Mouse (Mus musculus) hindbrain, embryonic 12.5 days (tissue): ENCODE data around the gene Ttc27. TPM values are rescaled to one million over a fixed set of nuclear protein-coding genes. Genes with fewer than 3 reads are reported as not detected.
A peak's percentile ranks its signal among the peaks of the same experiment; 100 is the strongest.
"Not testable (repeated sequence)": the region's sequence is repeated elsewhere in the genome, so short reads cannot be mapped to it uniquely, and the experiment has no call there.

Source experiments
- ATAC-seq: fragments of 200-750 bp; cut with Nextera tagmentation; 2 replicates; pipeline ENCODE4 v1.8.0; 2017; ENCODE audit warnings: moderate TSS enrichment; ENCODE audit not compliant: low FRiP score
- H3K27ac ChIP-seq: fragments of 300-500 bp; sonication (generic); 2 replicates; pipeline ENCODE4 v1.5.1; 2016; ENCODE audit warnings: mild to moderate bottlenecking
- H3K27me3 ChIP-seq: fragments of 300-500 bp; sonication (generic); 2 replicates; pipeline ENCODE4 v1.6.1; 2016; ENCODE audit warnings: mild to moderate bottlenecking
- H3K36me3 ChIP-seq: fragments of 300-500 bp; sonication (generic); 2 replicates; pipeline ENCODE4 v1.6.1; 2016; ENCODE audit warnings: mild to moderate bottlenecking
- H3K4me1 ChIP-seq: fragments of 300-500 bp; sonication (generic); 2 replicates; pipeline ENCODE4 v1.6.1; 2016
- H3K4me2 ChIP-seq: fragments of 300-500 bp; sonication (generic); replicated peaks from 2 replicates; pipeline ENCODE4 v1.6.1; 2016; ENCODE audit warnings: mild to moderate bottlenecking
- H3K4me3 ChIP-seq: fragments of 300-500 bp; sonication (generic); 2 replicates; pipeline ENCODE4 v1.5.1; 2016; ENCODE audit warnings: mild to moderate bottlenecking
- H3K9ac ChIP-seq: fragments of 300-500 bp; sonication (generic); 2 replicates; pipeline ENCODE4 v1.6.1; 2016; ENCODE audit warnings: mild to moderate bottlenecking, moderate library complexity
- H3K9me3 ChIP-seq: fragments of 300-500 bp; sonication (generic); replicated peaks from 2 replicates; pipeline ENCODE4 v1.6.1; 2016; ENCODE audit warnings: mild to moderate bottlenecking
- WGBS: fragments of 180-500 bp; shearing (Covaris S2); methylation state at CpG from one replicate; pipeline ENCODE4 v1.1.7; 2016; 5-methylcytosine and 5-hydroxymethylcytosine counted together
- polyA plus RNA-seq: library from polyadenylated mRNA; unstranded; fragments of >200 nt; fragmentation: Nextera tagmentation; extraction: Ambion mirVana; gene quantifications from 2 replicates; pipeline ENCODE4 v1.2.1, GENCODE M21; 2016

The Ttc27 gene
- 22.2 and 23.0 TPM in 2 replicates for polyA plus RNA-seq

DNA sequence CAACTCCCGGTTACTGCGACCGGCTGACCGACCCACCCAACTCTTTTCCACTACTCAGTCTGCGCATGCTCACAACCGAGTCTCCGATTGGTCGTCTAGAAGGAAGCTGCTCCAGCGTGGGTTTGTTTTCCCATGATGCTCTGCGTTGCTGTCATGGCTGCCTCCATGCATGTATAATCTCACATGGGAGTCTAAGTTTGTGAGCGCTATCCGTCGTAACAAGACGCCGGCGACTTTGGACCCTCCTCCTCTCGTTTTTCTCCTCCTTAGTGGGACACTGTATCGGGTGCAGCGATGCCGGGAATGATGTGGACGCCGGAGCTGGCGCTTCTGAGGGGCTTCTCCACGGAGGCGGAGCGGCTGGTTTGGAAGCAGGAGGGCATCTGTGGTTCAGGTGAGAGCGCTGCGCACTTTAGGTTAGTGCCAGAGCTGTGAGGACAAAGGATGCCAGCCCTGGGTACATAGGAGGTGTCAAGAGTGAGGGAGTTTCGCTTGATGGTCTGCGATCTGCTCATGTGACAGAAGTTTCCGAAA is at the start of gene Ttc27:
Gene Ttc27 (plus strand): TSS at position 115 of the 534 bp plus-strand sequence.
- Histone ChIP-seq H3K27ac (no peak within 1 kb of the TSS), H3K27me3 (no peaks in the 10 kb centered on the region), H3K4me2 (peak within 1 kb of the TSS; percentile 88), H3K9ac (peak within 1 kb of the TSS; percentile 74), H3K9me3 (no peaks in the 10 kb centered on the region), H3K4me1 (peaks cover 7% of the 10 kb centered on the region), H3K4me3 (peak within 1 kb of the TSS; percentile 71), H3K36me3 (peaks cover 12% of the 10 kb centered on the region)
- under 1% methylated on average over 31 of the region's 31 CpGs for WGBS
- ATAC-seq = peak; percentile 89

DNA sequence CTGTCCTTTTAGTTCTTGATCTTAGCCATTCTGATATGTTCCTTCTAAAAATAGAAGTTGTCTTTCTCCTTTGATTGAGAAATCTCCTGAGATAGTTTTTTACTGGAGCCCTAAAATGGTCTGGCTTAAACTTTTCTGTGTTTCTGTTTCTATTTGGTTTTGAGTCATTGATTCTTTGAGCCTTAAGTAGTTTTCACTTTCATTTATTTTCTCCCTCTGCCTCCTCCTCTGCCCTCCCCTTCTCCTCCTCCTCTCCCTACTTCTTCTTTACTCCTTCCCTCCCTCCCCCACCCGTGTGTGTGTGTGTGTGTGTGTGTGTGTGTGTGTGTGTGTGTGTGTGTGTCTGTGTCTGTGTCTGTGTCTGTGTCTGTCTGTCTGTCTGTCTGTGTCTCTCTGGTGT is 49.5 kb upstream of the Ttc27 start:
- no peak overlapping the region for H3K4me2 ChIP-seq
- no peaks in the 10 kb centered on the region for H3K4me1 ChIP-seq
- H3K4me3 ChIP-seq = no peak overlapping the region
- WGBS = no CpG with 5 or more reads among the region's 1 CpGs
- H3K9me3 ChIP-seq = no peaks in the 10 kb centered on the region
- H3K27ac ChIP-seq = no peak overlapping the region
- H3K36me3 ChIP-seq = peaks cover 50% of the 10 kb centered on the region
- no peak overlapping the region for H3K9ac ChIP-seq
- ATAC-seq = no peak
- no peaks in the 10 kb centered on the region for H3K27me3 ChIP-seq

- H3K27me3 ChIP-seq = no peaks in the 10 kb centered on the region
- no peaks in the 10 kb centered on the region for H3K4me1 ChIP-seq
- no peak overlapping the region for H3K27ac ChIP-seq
- 95% methylated on average over 13 of the region's 13 CpGs for WGBS
- ATAC-seq = no peak
- H3K9ac ChIP-seq = no peak overlapping the region
- H3K36me3 ChIP-seq = peaks cover 33% of the 10 kb centered on the region
- H3K4me3 ChIP-seq = no peak overlapping the region
- H3K9me3 ChIP-seq = no peaks in the 10 kb centered on the region
- H3K4me2 ChIP-seq = no peak overlapping the region
Observed at GRCm38 (mm10) chr17:74670031-74670430, 47.5 kb upstream of the Ttc27 start.

- WGBS = 88% methylated on average over 4 of the region's 4 CpGs
- no peaks in the 10 kb centered on the region for H3K9me3 ChIP-seq
- peaks cover 38% of the 10 kb centered on the region for H3K36me3 ChIP-seq
- ATAC-seq = no peak
- H3K27ac ChIP-seq = no peak overlapping the region
- H3K4me1 ChIP-seq = no peaks in the 10 kb centered on the region
- no peak overlapping the region for H3K4me2 ChIP-seq
- H3K4me3 ChIP-seq = no peak overlapping the region
- no peak overlapping the region for H3K9ac ChIP-seq
- no peaks in the 10 kb centered on the region for H3K27me3 ChIP-seq
Observed at GRCm38 (mm10) chr17:74672446-74672845, 45.1 kb upstream of the Ttc27 start.

GRCm38 (mm10) chr17:74673251-74673650 is 44.3 kb upstream of the Ttc27 start:
- H3K27ac ChIP-seq = no peak overlapping the region
- peaks cover 42% of the 10 kb centered on the region for H3K36me3 ChIP-seq
- H3K4me1 ChIP-seq = no peaks in the 10 kb centered on the region
- H3K9me3 ChIP-seq = no peaks in the 10 kb centered on the region
- ATAC-seq = no peak
- H3K4me3 ChIP-seq = no peak overlapping the region
- H3K27me3 ChIP-seq = no peaks in the 10 kb centered on the region
- H3K4me2 ChIP-seq = no peak overlapping the region
- no peak overlapping the region for H3K9ac ChIP-seq

DNA sequence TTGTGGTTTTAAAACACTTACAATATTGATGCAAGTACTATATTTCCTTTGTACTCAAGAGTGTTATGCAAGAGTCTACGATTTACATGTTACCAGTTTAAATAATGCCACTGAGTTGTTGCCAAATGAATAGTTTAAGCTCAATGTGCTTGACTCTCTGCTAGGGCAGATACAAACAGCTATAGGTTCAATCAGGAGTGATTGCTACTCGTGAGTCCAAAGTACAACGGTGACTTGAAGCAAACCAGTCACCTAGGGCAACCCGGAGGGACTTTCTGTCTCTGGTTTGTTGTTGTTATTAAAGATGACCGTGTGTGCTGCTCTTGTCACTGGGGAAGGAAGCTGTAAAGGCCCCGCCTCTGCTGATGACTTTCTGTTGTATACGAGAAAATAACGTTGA is 39.5 kb upstream of the Ttc27 start:
- H3K9me3 ChIP-seq = no peaks in the 10 kb centered on the region
- H3K36me3 ChIP-seq = peaks cover 36% of the 10 kb centered on the region
- ATAC-seq = no peak
- WGBS = 92% methylated on average over 8 of the region's 8 CpGs
- no peak overlapping the region for H3K9ac ChIP-seq
- no peaks in the 10 kb centered on the region for H3K4me1 ChIP-seq
- no peaks in the 10 kb centered on the region for H3K27me3 ChIP-seq
- no peak overlapping the region for H3K4me2 ChIP-seq
- no peak overlapping the region for H3K4me3 ChIP-seq
- no peak overlapping the region for H3K27ac ChIP-seq

GRCm38 (mm10) chr17:74684927-74685326 is 32.6 kb upstream of the Ttc27 start:
- Histone ChIP-seq H3K4me1 (no peaks in the 10 kb centered on the region), H3K9ac (no peak overlapping the region), H3K36me3 (peaks cover 22% of the 10 kb centered on the region), H3K4me2 (no peak overlapping the region), H3K9me3 (no peaks in the 10 kb centered on the region), H3K4me3 (no peak overlapping the region), H3K27me3 (no peaks in the 10 kb centered on the region), H3K27ac (no peak overlapping the region)
- WGBS = 89% methylated on average over 3 of the region's 3 CpGs
- ATAC-seq = no peak

DNA sequence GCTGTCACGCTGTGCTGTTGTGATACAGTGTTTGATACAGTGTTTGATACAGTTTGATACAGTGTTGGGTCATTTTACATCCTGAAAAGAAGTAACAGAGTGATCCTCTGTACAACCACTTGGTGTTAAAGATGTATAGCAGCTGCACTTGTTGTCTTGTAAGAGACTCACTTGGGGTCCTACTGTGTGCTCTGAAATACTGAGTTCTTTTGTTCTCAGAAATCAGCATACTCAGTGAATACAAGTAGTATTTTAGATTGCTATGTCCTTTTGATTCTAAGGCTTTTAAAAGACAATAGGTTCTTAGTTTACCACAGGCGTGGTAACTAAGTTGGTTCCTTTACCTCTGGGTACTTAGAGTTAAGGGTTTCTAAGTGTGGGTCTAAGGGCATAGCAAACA is 29.0 kb upstream of the Ttc27 start:
- Histone ChIP-seq H3K4me1 (no peaks in the 10 kb centered on the region), H3K27me3 (no peaks in the 10 kb centered on the region), H3K27ac (no peak overlapping the region), H3K4me2 (no peak overlapping the region), H3K36me3 (peaks cover 39% of the 10 kb centered on the region), H3K4me3 (no peak overlapping the region), H3K9ac (no peak overlapping the region), H3K9me3 (no peaks in the 10 kb centered on the region)
- 91% methylated on average over 2 of the region's 2 CpGs for WGBS
- no peak for ATAC-seq

- H3K27me3 ChIP-seq = no peaks in the 10 kb centered on the region
- 93% methylated on average over 4 of the region's 4 CpGs for WGBS
- no peak overlapping the region for H3K9ac ChIP-seq
- no peak overlapping the region for H3K4me3 ChIP-seq
- no peaks in the 10 kb centered on the region for H3K9me3 ChIP-seq
- peaks cover 40% of the 10 kb centered on the region for H3K36me3 ChIP-seq
- no peaks in the 10 kb centered on the region for H3K4me1 ChIP-seq
- H3K4me2 ChIP-seq = no peak overlapping the region
- H3K27ac ChIP-seq = no peak overlapping the region
- no peak for ATAC-seq
Observed at GRCm38 (mm10) chr17:74689406-74689805, 28.1 kb upstream of the Ttc27 start.

DNA sequence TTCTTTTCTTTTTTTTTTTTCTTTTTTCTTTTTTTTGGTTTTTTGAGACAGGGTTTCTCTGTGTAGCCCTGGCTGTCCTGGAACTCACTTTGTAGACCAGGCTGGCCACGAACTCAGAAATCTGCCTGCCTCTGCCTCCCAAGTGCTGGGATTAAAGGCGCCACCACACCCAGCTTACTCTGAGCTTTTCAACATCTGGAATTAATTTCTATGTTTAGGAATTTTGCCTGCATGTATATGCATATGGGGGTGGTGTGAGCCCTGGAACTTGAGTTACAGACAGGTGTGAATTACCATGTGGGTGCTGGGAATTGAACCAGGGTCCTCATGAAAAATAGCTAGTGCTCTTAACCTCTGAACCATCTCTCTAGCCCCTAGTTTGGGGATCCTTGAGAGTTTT is 15.9 kb upstream of the Ttc27 start:
- 90% methylated on average over 2 of the region's 2 CpGs for WGBS

DNA sequence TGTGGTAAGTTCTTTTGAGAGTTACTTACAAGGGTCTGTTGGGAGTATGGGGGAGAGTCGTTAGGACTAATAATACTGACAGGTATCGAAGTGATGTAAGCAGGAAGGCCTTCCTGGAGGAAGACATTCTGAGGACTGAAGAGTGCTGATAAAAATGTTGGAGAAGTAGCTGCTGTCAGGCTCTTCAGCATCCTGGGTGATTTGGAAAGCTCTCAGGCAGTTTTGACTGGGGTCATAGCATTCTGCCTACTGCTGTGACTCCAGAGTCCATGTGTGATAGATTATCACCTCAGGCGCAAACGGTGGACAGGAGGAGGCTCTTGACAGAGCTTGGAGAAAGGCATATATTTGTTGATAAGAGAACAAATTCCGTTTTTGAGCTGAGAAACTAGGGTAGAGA is 12.1 kb upstream of the Ttc27 start:
- no peak overlapping the region for H3K9ac ChIP-seq
- peaks cover 29% of the 10 kb centered on the region for H3K36me3 ChIP-seq
- H3K27ac ChIP-seq = no peak overlapping the region
- H3K4me1 ChIP-seq = no peaks in the 10 kb centered on the region
- no peak for ATAC-seq
- WGBS = 92% methylated on average over 5 of the region's 5 CpGs
- no peak overlapping the region for H3K4me2 ChIP-seq
- no peaks in the 10 kb centered on the region for H3K9me3 ChIP-seq
- no peaks in the 10 kb centered on the region for H3K27me3 ChIP-seq
- H3K4me3 ChIP-seq = no peak overlapping the region

More for the DNA sequence above, 15.9 kb upstream of the Ttc27 start:
- not testable (repeated sequence) for H3K27ac ChIP-seq, H3K4me3 ChIP-seq, H3K9me3 ChIP-seq, H3K9ac ChIP-seq, ATAC-seq, H3K4me1 ChIP-seq, H3K27me3 ChIP-seq, H3K4me2 ChIP-seq
- peaks cover 66% of the 10 kb centered on the region for H3K36me3 ChIP-seq

DNA sequence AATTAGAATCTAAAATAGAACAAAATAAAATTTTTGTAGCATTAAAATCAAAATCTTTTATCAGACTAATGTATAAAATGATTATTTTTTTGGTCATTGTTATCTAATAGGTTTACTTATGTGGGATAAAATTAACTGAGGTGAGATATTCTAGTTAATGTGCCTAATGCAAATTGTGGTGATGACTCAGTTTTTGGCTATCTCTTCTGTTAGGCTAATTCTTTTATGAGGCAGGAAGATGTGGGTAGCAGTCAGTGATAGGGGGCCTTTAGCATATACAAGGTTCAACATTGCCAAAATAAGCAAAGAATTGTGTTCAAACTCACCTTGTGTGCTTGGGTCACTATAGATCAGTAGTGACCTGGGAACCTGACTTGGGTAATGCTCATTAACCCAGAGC is 10.9 kb upstream of the Ttc27 start:
- H3K9me3 ChIP-seq = no peaks in the 10 kb centered on the region
- ATAC-seq = no peak
- H3K9ac ChIP-seq = no peak overlapping the region
- no peak overlapping the region for H3K4me3 ChIP-seq
- H3K4me2 ChIP-seq = no peak overlapping the region
- no peaks in the 10 kb centered on the region for H3K27me3 ChIP-seq
- H3K27ac ChIP-seq = no peak overlapping the region
- H3K36me3 ChIP-seq = peaks cover 20% of the 10 kb centered on the region
- H3K4me1 ChIP-seq = no peaks in the 10 kb centered on the region

DNA sequence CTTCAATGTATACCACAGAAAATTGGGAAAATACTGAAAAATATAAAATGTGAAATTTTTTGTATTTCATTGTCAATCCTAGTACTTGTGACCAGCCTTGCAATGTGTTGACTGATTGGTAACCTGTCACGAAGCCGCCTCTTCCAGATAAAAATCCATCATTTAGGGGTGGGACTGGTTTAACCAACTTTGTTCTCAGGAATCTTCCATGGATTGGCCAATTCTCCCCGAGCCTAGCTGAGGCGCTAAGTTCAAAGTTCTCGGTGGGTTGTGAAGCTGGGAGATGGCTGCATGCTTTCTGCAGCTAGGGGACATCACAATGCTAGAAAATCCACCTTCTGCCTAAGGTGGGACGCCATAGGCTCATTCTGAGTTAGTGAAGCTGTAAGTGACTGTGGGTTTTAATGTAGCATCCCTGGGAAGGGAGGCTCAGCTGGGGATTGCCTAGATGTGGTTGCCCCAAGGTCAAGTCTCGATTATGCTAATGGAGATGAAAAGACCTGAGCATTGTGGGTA is 9.8 kb upstream of the Ttc27 start:
- no peaks in the 10 kb centered on the region for H3K4me1 ChIP-seq
- no peaks in the 10 kb centered on the region for H3K9me3 ChIP-seq
- no peak for ATAC-seq
- WGBS = 85% methylated on average over 7 of the region's 7 CpGs
- H3K27ac ChIP-seq = no peak overlapping the region
- H3K9ac ChIP-seq = no peak overlapping the region
- no peak overlapping the region for H3K4me2 ChIP-seq
- H3K4me3 ChIP-seq = no peak overlapping the region
- H3K36me3 ChIP-seq = peaks cover 13% of the 10 kb centered on the region; the same call in 1 of the 2 replicates
- H3K27me3 ChIP-seq = no peaks in the 10 kb centered on the region
